Mouse (Mus musculus): ENCODE results near the gene Vmn1r181. TPM values are rescaled to one million over a fixed set of nuclear protein-coding genes. Genes with fewer than 3 reads are reported as not detected.
"Not testable (repeated sequence)": the region's sequence is repeated elsewhere in the genome, so short reads cannot be mapped to it uniquely, and the experiment has no call there.

Vmn1r181 gene
- not detected in 2 replicates for polyA plus RNA-seq (2015; fragmentation: Nextera tagmentation; extraction: Ambion mirVana)

GRCm38 (mm10) chr7:23974315-23974714 lies at the start of gene Vmn1r181:
Gene Vmn1r181 (plus strand): TSS chr7:23974615.
- not testable (repeated sequence) for H3K4me1 ChIP-seq (replicated peaks); H3K9ac ChIP-seq; H3K36me3 ChIP-seq; H3K27ac ChIP-seq; H3K27me3 ChIP-seq; H3K4me3 ChIP-seq; H3K4me2 ChIP-seq; ATAC-seq (replicated peaks; ENCODE audit: insufficient number of reproducible peaks, insufficient read depth, low FRiP score, low read depth); H3K9me3 ChIP-seq (replicated peaks)
- 74% methylated on average over 9 of the region's 9 CpGs for WGBS

GRCm38 (mm10) chr7:23926678-23927077 lies 47.7 kb upstream of the Vmn1r181 start, which contains the start of gene Vmn1r179:
Gene Vmn1r179 (plus strand): TSS chr7:23926978.
- no peak within 1 kb of the TSS for H3K27ac ChIP-seq
- no peak within 1 kb of the TSS for H3K4me2 ChIP-seq
- H3K9me3 ChIP-seq (replicated peaks), result peaks cover under 1% of the 10 kb centered on the region; the same call in 1 of the 2 replicates
- H3K36me3 ChIP-seq, result no peaks in the 10 kb centered on the region
- no peaks in the 10 kb centered on the region for H3K4me1 ChIP-seq (replicated peaks)
- no peak within 1 kb of the TSS for H3K9ac ChIP-seq
- H3K4me3 ChIP-seq, result no peak within 1 kb of the TSS
- ATAC-seq (replicated peaks; ENCODE audit: insufficient number of reproducible peaks, insufficient read depth, low FRiP score, low read depth), result no peak
- no peaks in the 10 kb centered on the region for H3K27me3 ChIP-seq
- 40% methylated on average over 2 of the region's 2 CpGs for WGBS

- Histone ChIP-seq H3K4me3 (no peak within 1 kb of the TSS), H3K4me1 (replicated peaks) (no peaks in the 10 kb centered on the region), H3K4me2 (no peak within 1 kb of the TSS), H3K9me3 (replicated peaks) (peaks cover 4% of the 10 kb centered on the region; the same call in 1 of the 2 replicates), H3K9ac (no peak within 1 kb of the TSS), H3K36me3 (no peaks in the 10 kb centered on the region), H3K27me3 (no peaks in the 10 kb centered on the region), H3K27ac (no peak within 1 kb of the TSS)
- ATAC-seq (replicated peaks; ENCODE audit: insufficient number of reproducible peaks, insufficient read depth, low FRiP score, low read depth), result no peak
These were observed 24.1 kb upstream of the Vmn1r181 start, which contains the start of gene Vmn1r180 for GRCm38 (mm10) chr7:23950332-23950731. Gene Vmn1r180 (plus strand): TSS chr7:23950632.

- H3K4me1 ChIP-seq (replicated peaks); H3K9me3 ChIP-seq (replicated peaks); H3K4me3 ChIP-seq; H3K27me3 ChIP-seq; H3K27ac ChIP-seq; ATAC-seq (replicated peaks; ENCODE audit: insufficient number of reproducible peaks, insufficient read depth, low FRiP score, low read depth); H3K9ac ChIP-seq; H3K36me3 ChIP-seq; H3K4me2 ChIP-seq: not testable (repeated sequence)
- 42% methylated on average over 3 of the region's 3 CpGs for WGBS
These were observed 6.4 kb upstream of the Vmn1r181 start for GRCm38 (mm10) chr7:23968044-23968443.

GRCm38 (mm10) chr7:24001391-24001790 lies 27.0 kb downstream of the Vmn1r181 start, which contains the start of gene V1rd19:
Gene V1rd19 (plus strand): TSS chr7:24001691.
- H3K9ac ChIP-seq, result no peak within 1 kb of the TSS
- no peak within 1 kb of the TSS for H3K4me3 ChIP-seq
- H3K27ac ChIP-seq, result no peak within 1 kb of the TSS
- no peak within 1 kb of the TSS for H3K4me2 ChIP-seq
- H3K4me1 ChIP-seq (replicated peaks), result no peaks in the 10 kb centered on the region
- H3K9me3 ChIP-seq (replicated peaks), result no peaks in the 10 kb centered on the region; the same call in none of the 2 replicates
- H3K36me3 ChIP-seq, result no peaks in the 10 kb centered on the region
- 53% methylated on average over 2 of the region's 2 CpGs for WGBS
- H3K27me3 ChIP-seq, result no peaks in the 10 kb centered on the region
- ATAC-seq (replicated peaks; ENCODE audit: insufficient number of reproducible peaks, insufficient read depth, low FRiP score, low read depth), result no peak

Other genes with a start within 250 kb of the Vmn1r181 start
- gene Vmn1r174, start 222.3 kb upstream of the Vmn1r181 start, polyA plus RNA-seq (2015; fragmentation: Nextera tagmentation; extraction: Ambion mirVana), result not detected in 2 replicates
- not detected in 2 replicates for gene Vmn1r175, start 164.0 kb upstream of the Vmn1r181 start, polyA plus RNA-seq (2015; fragmentation: Nextera tagmentation; extraction: Ambion mirVana)
- gene Vmn1r176, start 137.2 kb upstream of the Vmn1r181 start, polyA plus RNA-seq (2015; fragmentation: Nextera tagmentation; extraction: Ambion mirVana), result not detected in 2 replicates
- not detected in 2 replicates for gene Vmn1r177, start 108.2 kb upstream of the Vmn1r181 start, polyA plus RNA-seq (2015; fragmentation: Nextera tagmentation; extraction: Ambion mirVana)
- gene Vmn1r178, start 82.6 kb upstream of the Vmn1r181 start, polyA plus RNA-seq (2015; fragmentation: Nextera tagmentation; extraction: Ambion mirVana), result not detected in 2 replicates
- not detected in 2 replicates for gene Vmn1r179, start 47.6 kb upstream of the Vmn1r181 start, polyA plus RNA-seq (2015; fragmentation: Nextera tagmentation; extraction: Ambion mirVana)
- not detected in 2 replicates for gene Vmn1r180, start 24.0 kb upstream of the Vmn1r181 start, polyA plus RNA-seq (2015; fragmentation: Nextera tagmentation; extraction: Ambion mirVana)
- gene V1rd19, start 27.1 kb downstream of the Vmn1r181 start, polyA plus RNA-seq (2015; fragmentation: Nextera tagmentation; extraction: Ambion mirVana), result not detected in 2 replicates
- not detected in 2 replicates for gene Vmn1r183, start 78.6 kb downstream of the Vmn1r181 start, polyA plus RNA-seq (2015; fragmentation: Nextera tagmentation; extraction: Ambion mirVana)
- gene Zfp180, start 107.3 kb downstream of the Vmn1r181 start, polyA plus RNA-seq (2015; fragmentation: Nextera tagmentation; extraction: Ambion mirVana), result 11.5 and 14.2 TPM in 2 replicates
- 5.3 and 6.3 TPM in 2 replicates for gene Zfp112, start 137.7 kb downstream of the Vmn1r181 start, polyA plus RNA-seq (2015; fragmentation: Nextera tagmentation; extraction: Ambion mirVana)
- gene Zfp235, start 159.6 kb downstream of the Vmn1r181 start, polyA plus RNA-seq (2015; fragmentation: Nextera tagmentation; extraction: Ambion mirVana), result 7.8 and 8.9 TPM in 2 replicates
- gene Zfp114, start 200.4 kb downstream of the Vmn1r181 start, polyA plus RNA-seq (2015; fragmentation: Nextera tagmentation; extraction: Ambion mirVana), result 3.0 and 3.4 TPM in 2 replicates
- 5.9 and 6.4 TPM in 2 replicates for gene Zfp111, start 236.8 kb downstream of the Vmn1r181 start, polyA plus RNA-seq (2015; fragmentation: Nextera tagmentation; extraction: Ambion mirVana)